10 mouse cellular contexts compared by ENCODE assay signal in genomic region chr7:84152821-84153220, GRCm38 (mm10). TPM values are rescaled to one million over a fixed set of nuclear protein-coding genes. Genes with fewer than 3 reads are reported as not detected.
DNase-seq lines count a peak whose midpoint lies in the region; ATAC-seq and TF ChIP-seq lines count a peak whose summit lies in the region.
"Had no signal": no experiment of that assay in that cellular context is flagged by ENCODE, and none has a peak within 500 bp of the region (broad histone marks: within the 10 kb centered on the region; RNA-seq: fewer than 3 reads in every experiment).

No protein-coding gene starts in this region.

- 78% methylated on average over 4 of the region's 4 CpGs for WGBS in kidney, embryonic 16.5 days
- 77% methylated on average over 4 of the region's 4 CpGs for WGBS in hindbrain, embryonic 12.5 days
- 84% methylated on average over 4 of the region's 4 CpGs for WGBS in midbrain, embryonic 13.5 days

- H3K27me3 ChIP-seq in kidney, embryonic 16.5 days (ENCODE audit: insufficient read depth, low read length) = no peaks in the 10 kb centered on the region
- H3K27me3 ChIP-seq in hindbrain, embryonic 12.5 days = no peaks in the 10 kb centered on the region
- H3K27me3 ChIP-seq in midbrain, embryonic 13.5 days = no peaks in the 10 kb centered on the region

- H3K4me3 ChIP-seq in kidney, embryonic 16.5 days (ENCODE audit: low read length) = no peak overlapping the region
- peak overlapping the region; percentile 24; the same call in 1 of the 2 replicates for H3K4me3 ChIP-seq in embryonic fibroblast, embryonic 13.5 days (ENCODE audit: insufficient read depth, low read length)
- H3K4me3 ChIP-seq in hindbrain, embryonic 12.5 days = no peak overlapping the region
- no peak overlapping the region for H3K4me3 ChIP-seq in midbrain, embryonic 13.5 days (replicated peaks)

- H3K4me2 ChIP-seq in kidney, embryonic 16.5 days (replicated peaks; ENCODE audit: low read depth, low read length) = peak overlapping the region; percentile 85
- peak overlapping the region; percentile 98 for H3K4me2 ChIP-seq in hindbrain, embryonic 12.5 days (replicated peaks)
- H3K4me2 ChIP-seq in midbrain, embryonic 13.5 days (replicated peaks) = peak overlapping the region; percentile 98

- H3K9ac ChIP-seq in kidney, embryonic 16.5 days (replicated peaks; ENCODE audit: low read length) = peak overlapping the region; percentile 12; the same call in 1 of the 2 replicates
- no peak overlapping the region for H3K9ac ChIP-seq in hindbrain, embryonic 12.5 days
- H3K9ac ChIP-seq in midbrain, embryonic 13.5 days (replicated peaks) = no peak overlapping the region

- TF ChIP-seq CTCF in embryonic fibroblast, embryonic 13.5 days (IDR thresholded peaks at IDR 0.05; ENCODE audit: borderline replicate concordance, insufficient read depth, low read length) = no peak

- no peak for DNase-seq in kidney, postnatal 10 days
- no peak for DNase-seq in natural killer cell, adult 2 months (ENCODE audit: low spot score in 2 of 2)
- DNase-seq in gastrocnemius, postnatal 10 days = no peak
- DNase-seq: adrenal gland, postnatal 14 days; kidney, postnatal 36 days; spleen, adult 18-20 months had no signal

- no peak overlapping the region for H3K27ac ChIP-seq in kidney, embryonic 16.5 days (ENCODE audit: low read length)
- H3K27ac ChIP-seq in embryonic fibroblast, embryonic 13.5 days (ENCODE audit: insufficient read depth, low read length) = no peak overlapping the region
- no peak overlapping the region for H3K27ac ChIP-seq in hindbrain, embryonic 12.5 days
- H3K27ac ChIP-seq in midbrain, embryonic 13.5 days = 0 out of 2 replicates have a peak overlapping the region, but pooled peaks have one; percentile 47

- no peak for TF ChIP-seq POLR2A in embryonic fibroblast, embryonic 13.5 days (IDR thresholded peaks at IDR 0.05; ENCODE audit: low read depth, low read length)

- H3K9me3 ChIP-seq in kidney, embryonic 16.5 days (ENCODE audit: low read length) = no peaks in the 10 kb centered on the region
- no peaks in the 10 kb centered on the region for H3K9me3 ChIP-seq in hindbrain, embryonic 12.5 days (replicated peaks)
- no peaks in the 10 kb centered on the region for H3K9me3 ChIP-seq in midbrain, embryonic 13.5 days

- no peaks in the 10 kb centered on the region for H3K36me3 ChIP-seq in kidney, embryonic 16.5 days (ENCODE audit: insufficient read depth, low read length)
- 0 out of 2 replicates have a peak, but pooled peaks cover 4% of the 10 kb centered on the region for H3K36me3 ChIP-seq in hindbrain, embryonic 12.5 days
- no peaks in the 10 kb centered on the region for H3K36me3 ChIP-seq in midbrain, embryonic 13.5 days

- no peak for ATAC-seq in kidney, embryonic 16.5 days (ENCODE audit: low FRiP score, low TSS enrichment)
- ATAC-seq in hindbrain, embryonic 12.5 days (ENCODE audit: low FRiP score) = no peak
- ATAC-seq in midbrain, embryonic 13.5 days = no peak

- H3K4me1 ChIP-seq in kidney, embryonic 16.5 days (ENCODE audit: insufficient read depth, low read length) = peaks cover 29% of the 10 kb centered on the region
- H3K4me1 ChIP-seq in embryonic fibroblast, embryonic 13.5 days (ENCODE audit: control insufficient read depth, insufficient read depth, low read length) = no peaks in the 10 kb centered on the region
- peaks cover 30% of the 10 kb centered on the region for H3K4me1 ChIP-seq in hindbrain, embryonic 12.5 days
- H3K4me1 ChIP-seq in midbrain, embryonic 13.5 days (replicated peaks) = peaks cover 36% of the 10 kb centered on the region

RNA-seq across cellular contexts. Expression of gene Abhd17c, which starts 1.1 kb away (rescaled TPM):
- 11.3 and 13.7 TPM in 2 replicates for polyA plus RNA-seq in kidney, embryonic 16.5 days (2015; fragmentation: Nextera tagmentation; extraction: Ambion mirVana)
- 29.3 and 35.6 TPM in 2 replicates for polyA plus RNA-seq in embryonic fibroblast, embryonic 13.5 days (2011; ENCODE audit: insufficient read length, low read depth, missing spikeins)
- polyA plus RNA-seq in hindbrain, embryonic 12.5 days (2016; fragmentation: Nextera tagmentation; extraction: Ambion mirVana) = 78.8 and 86.2 TPM in 2 replicates
- 15.5 and 22.9 TPM in 2 replicates for polyA plus RNA-seq in midbrain, embryonic 13.5 days (2015; fragmentation: Nextera tagmentation; extraction: Ambion mirVana)
- total RNA-seq in gastrocnemius, postnatal 10 days (2021) = 10 to 100 TPM in 1 of 2 experiments, 1 to 10 TPM in 1; 7.5 to 10.5 TPM
